Mouse (Mus musculus) megakaryocyte, embryonic 14.5 days (primary cell): Measurements from ENCODE around the gene Btbd3.

Experiments used
- FLI1 ChIP-seq: IDR thresholded peaks from 2 replicates; pipeline ENCODE4 v1.6.1; 2012; ENCODE audit warnings: low read length, inconsistent platforms, mixed read lengths
- GATA1 ChIP-seq: IDR thresholded peaks from 3 replicates; pipeline ENCODE4 v1.6.1; 2012; ENCODE audit warnings: mixed read lengths, low read length, inconsistent platforms, borderline replicate concordance

GRCm38 (mm10) chr2:138278853-138279640 is 22.7 kb downstream of the Btbd3 start:
- TF ChIP-seq GATA1 (no peak), FLI1 (no peak)
